Mouse (Mus musculus) layer of hippocampus, adult 2 months (tissue): ENCODE measurements around the gene Ezh2. TPM values are rescaled to one million over a fixed set of nuclear protein-coding genes. Genes with fewer than 3 reads are reported as not detected.

Experiments
- DNase-seq, 2 experiments: peaks; one replicate each; pipeline ENCODE4 v3.0.0; 2022; ENCODE audit warnings: low spot score in 2 of 2
- H3K27ac ChIP-seq: fragments of 200-600 bp; 2 replicates; pipeline ENCODE4 v1.8.1; 2022
- H3K4me3 ChIP-seq: fragments of 200-600 bp; 2 replicates; pipeline ENCODE4 v1.8.1; 2022; ENCODE audit warnings: mild to moderate bottlenecking
- CTCF ChIP-seq: fragments of 200-600 bp; conservative IDR thresholded peaks from 2 replicates; pipeline ENCODE4 v1.8.1; 2022; ENCODE audit warnings: antibody characterized with exemption, mild to moderate bottlenecking, moderate library complexity
- total RNA-seq, 2 experiments: library from RNA; stranded (reverse); gene quantifications; 2 replicates each; pipeline ENCODE4 v1.2.3; 2021

Gene Ezh2
- total RNA-seq, 2 experiments from 2014 or later: 16.0 to 17.4 TPM

GRCm38 (mm10) chr6:47522431-47522830 lies 72.7 kb downstream of the Ezh2 start:
- TF ChIP-seq CTCF: no peak
- no peak for DNase-seq
- Histone ChIP-seq H3K27ac (no peak overlapping the region), H3K4me3 (no peak overlapping the region)

GRCm38 (mm10) chr6:47520030-47520429 lies 75.1 kb downstream of the Ezh2 start:
- Histone ChIP-seq H3K4me3 (no peak overlapping the region), H3K27ac (no peak overlapping the region)
- TF ChIP-seq CTCF: no peak
- no peak for DNase-seq

- DNase-seq: no peak
- TF ChIP-seq CTCF: no peak
- Histone ChIP-seq H3K4me3 (no peak overlapping the region), H3K27ac (no peak overlapping the region)
Observed at GRCm38 (mm10) chr6:47494562-47494961, 100.6 kb downstream of the Ezh2 start.

GRCm38 (mm10) chr6:47482027-47482426 lies 113.1 kb downstream of the Ezh2 start:
- H3K27ac ChIP-seq: no peak overlapping the region
- TF ChIP-seq CTCF: no peak
- no peak overlapping the region for H3K4me3 ChIP-seq
- no peak for DNase-seq

Other genes with a start within 250 kb of the Ezh2 start
- 100 to 1,000 TPM; 106 to 117 TPM for gene Cul1, start 141.9 kb downstream of the Ezh2 start, total RNA-seq
- 10 to 100 TPM; 58.2 to 62.5 TPM for gene Pdia4, start 218.1 kb upstream of the Ezh2 start, total RNA-seq
- 1 to 10 TPM; 5.5 to 6.5 TPM for gene Zfp786, start 235.5 kb upstream of the Ezh2 start, total RNA-seq
- 10 to 100 TPM; 21.9 to 22.5 TPM for gene Zfp398, start 240.3 kb upstream of the Ezh2 start, total RNA-seq